Mouse (Mus musculus) limb, embryonic 12.5 days (tissue): ENCODE results near the gene Themis3. TPM values are rescaled to one million over a fixed set of nuclear protein-coding genes. Genes with fewer than 3 reads are reported as not detected.

Source experiments
- ATAC-seq: fragments of 200-750 bp; cut with Nextera tagmentation; 2 replicates; pipeline ENCODE4 v1.8.0; 2017; ENCODE audit warnings: low read depth, moderate TSS enrichment; ENCODE audit not compliant: insufficient number of reproducible peaks, insufficient read depth, low FRiP score, low TSS enrichment
- H3K27ac ChIP-seq: fragments of 300-500 bp; sonication (generic); 2 replicates; pipeline ENCODE4 v1.5.1; 2016; ENCODE audit warnings: mild to moderate bottlenecking, moderate library complexity
- H3K27me3 ChIP-seq: fragments of 300-500 bp; sonication (generic); 2 replicates; pipeline ENCODE4 v1.6.1; 2016; ENCODE audit warnings: mild to moderate bottlenecking, moderate library complexity
- H3K36me3 ChIP-seq: fragments of 300-500 bp; sonication (generic); 2 replicates; pipeline ENCODE4 v1.6.1; 2016; ENCODE audit warnings: mild to moderate bottlenecking, moderate library complexity
- H3K4me1 ChIP-seq: fragments of 300-500 bp; sonication (generic); replicated peaks from 2 replicates; pipeline ENCODE4 v1.6.1; 2016
- H3K4me2 ChIP-seq: fragments of 300-500 bp; sonication (generic); 2 replicates; pipeline ENCODE4 v1.6.1; 2016; ENCODE audit warnings: mild to moderate bottlenecking, moderate library complexity
- H3K4me3 ChIP-seq: fragments of 300-500 bp; sonication (generic); replicated peaks from 2 replicates; pipeline ENCODE4 v1.5.1; 2016; ENCODE audit warnings: mild to moderate bottlenecking
- H3K9ac ChIP-seq: fragments of 300-500 bp; sonication (generic); replicated peaks from 2 replicates; pipeline ENCODE4 v1.6.1; 2016; ENCODE audit warnings: mild to moderate bottlenecking, moderate library complexity
- H3K9me3 ChIP-seq: fragments of 300-500 bp; sonication (generic); 2 replicates; pipeline ENCODE4 v1.6.1; 2016; ENCODE audit warnings: mild to moderate bottlenecking, moderate library complexity
- WGBS: fragments of 180-500 bp; shearing (Covaris S2); methylation state at CpG from one replicate; pipeline ENCODE4 v1.1.7; 2016; 5-methylcytosine and 5-hydroxymethylcytosine counted together
- polyA plus RNA-seq: library from polyadenylated mRNA; unstranded; fragments of >200 nt; fragmentation: Nextera tagmentation; extraction: Ambion mirVana; gene quantifications from 2 replicates; pipeline ENCODE4 v1.2.1, GENCODE M21; 2016

Gene Themis3
- polyA plus RNA-seq, 1 experiment from 2014 or later, result not detected

DNA sequence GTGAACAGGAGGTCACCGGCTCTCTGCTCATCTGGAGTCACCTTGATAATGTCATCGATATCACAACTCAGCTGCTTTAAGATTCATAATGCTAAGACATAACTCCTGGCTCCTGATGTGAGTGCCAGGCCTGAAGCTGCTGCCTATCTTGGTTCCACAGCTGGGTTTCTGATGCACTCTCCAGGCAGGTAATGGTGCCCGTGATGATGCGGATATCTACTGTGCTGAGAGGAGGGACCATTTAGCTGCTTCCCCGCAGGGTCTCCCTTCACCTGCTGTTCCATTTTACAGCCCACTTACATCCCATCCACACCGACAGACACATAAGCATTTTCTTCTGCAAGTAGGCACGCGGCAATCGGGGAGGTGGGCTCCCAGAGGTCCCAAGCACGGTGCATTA lies 7.7 kb downstream of the Themis3 start:
- Histone ChIP-seq H3K27ac (no peak overlapping the region), H3K4me2 (no peak overlapping the region), H3K9me3 (no peaks in the 10 kb centered on the region), H3K4me3 (no peak overlapping the region), H3K36me3 (no peaks in the 10 kb centered on the region), H3K4me1 (peaks cover 8% of the 10 kb centered on the region; the same call in 1 of the 2 replicates), H3K9ac (no peak overlapping the region), H3K27me3 (no peaks in the 10 kb centered on the region)
- WGBS, result 87% methylated on average over 10 of the region's 10 CpGs
- ATAC-seq, result no peak

DNA sequence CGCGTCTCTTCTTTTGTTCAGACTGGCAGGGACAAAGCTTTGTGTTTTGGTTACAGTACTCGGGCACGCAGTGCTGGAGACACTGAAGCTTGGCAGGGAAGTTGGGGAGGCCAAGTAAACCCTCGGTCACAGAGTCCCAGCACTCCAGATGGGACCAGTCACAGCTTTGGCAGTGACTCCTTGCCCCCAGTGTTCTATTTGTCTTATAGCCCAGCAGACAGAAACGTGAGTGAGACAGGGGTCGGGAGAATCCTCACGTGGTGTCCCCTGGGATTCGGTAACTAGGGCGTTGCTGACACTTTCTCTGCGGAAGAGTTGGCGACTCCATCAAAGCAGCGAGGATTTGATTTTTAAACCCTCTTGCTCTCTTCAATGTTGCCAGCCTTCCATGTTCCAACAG lies 8.3 kb downstream of the Themis3 start:
- Histone ChIP-seq H3K36me3 (no peaks in the 10 kb centered on the region), H3K9ac (no peak overlapping the region), H3K4me2 (no peak overlapping the region), H3K27ac (no peak overlapping the region), H3K4me3 (no peak overlapping the region), H3K9me3 (no peaks in the 10 kb centered on the region), H3K27me3 (no peaks in the 10 kb centered on the region), H3K4me1 (peaks cover 13% of the 10 kb centered on the region; the same call in 1 of the 2 replicates)
- WGBS, result 91% methylated on average over 13 of the region's 13 CpGs
- ATAC-seq, result no peak

DNA sequence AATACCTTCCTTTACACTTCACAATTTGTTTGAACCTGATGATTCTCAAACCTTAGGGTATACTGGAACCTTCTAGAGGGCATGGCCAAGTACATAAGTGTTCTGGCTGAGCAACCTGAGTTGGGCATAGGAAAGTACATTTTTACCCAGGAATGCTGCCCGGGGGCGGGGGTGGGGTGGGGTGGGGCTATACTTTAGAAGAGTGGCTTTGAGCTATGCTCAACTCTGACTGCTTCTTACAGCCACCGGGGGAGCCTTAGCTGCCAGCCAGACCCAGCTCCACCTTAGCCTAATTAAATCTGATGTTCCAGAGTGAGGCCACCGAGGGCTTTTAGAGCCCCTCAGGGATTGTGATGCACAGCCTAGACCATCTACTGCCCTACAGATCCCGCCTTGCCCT lies 13.4 kb downstream of the Themis3 start:
- no peak for ATAC-seq
- no peaks in the 10 kb centered on the region for H3K36me3 ChIP-seq
- H3K27ac ChIP-seq, result no peak overlapping the region
- H3K9ac ChIP-seq, result no peak overlapping the region
- no peak overlapping the region for H3K4me2 ChIP-seq
- peaks cover 10% of the 10 kb centered on the region for H3K27me3 ChIP-seq
- 65% methylated on average over 5 of the region's 5 CpGs for WGBS
- H3K4me3 ChIP-seq, result no peak overlapping the region
- H3K9me3 ChIP-seq, result no peaks in the 10 kb centered on the region
- peaks cover 6% of the 10 kb centered on the region; the same call in 1 of the 2 replicates for H3K4me1 ChIP-seq

DNA sequence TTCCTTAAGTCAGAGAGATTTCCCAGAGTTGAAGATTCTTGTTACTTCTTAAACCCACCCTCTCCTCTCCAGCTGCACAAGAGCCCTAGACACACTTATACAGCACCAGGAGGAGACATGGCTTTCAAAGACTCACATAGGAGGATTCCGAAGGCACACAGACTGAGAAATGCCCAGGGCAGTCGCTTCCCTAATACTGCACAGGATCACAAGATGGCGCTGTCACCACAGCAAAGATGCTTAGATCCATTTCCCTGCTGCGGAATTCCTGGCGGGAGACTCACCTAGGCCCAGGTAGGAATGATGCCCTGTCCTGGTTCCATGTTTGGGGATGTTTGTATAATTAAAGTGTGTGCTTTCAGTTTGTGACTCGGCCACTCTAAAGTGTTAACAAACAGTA lies 16.4 kb downstream of the Themis3 start:
- Histone ChIP-seq H3K27me3 (peaks cover 10% of the 10 kb centered on the region), H3K36me3 (no peaks in the 10 kb centered on the region), H3K27ac (no peak overlapping the region), H3K4me2 (no peak overlapping the region), H3K9ac (no peak overlapping the region), H3K4me1 (peaks cover 6% of the 10 kb centered on the region; the same call in 1 of the 2 replicates), H3K9me3 (no peaks in the 10 kb centered on the region), H3K4me3 (no peak overlapping the region)
- 16% methylated on average over 6 of the region's 6 CpGs for WGBS
- no peak for ATAC-seq

DNA sequence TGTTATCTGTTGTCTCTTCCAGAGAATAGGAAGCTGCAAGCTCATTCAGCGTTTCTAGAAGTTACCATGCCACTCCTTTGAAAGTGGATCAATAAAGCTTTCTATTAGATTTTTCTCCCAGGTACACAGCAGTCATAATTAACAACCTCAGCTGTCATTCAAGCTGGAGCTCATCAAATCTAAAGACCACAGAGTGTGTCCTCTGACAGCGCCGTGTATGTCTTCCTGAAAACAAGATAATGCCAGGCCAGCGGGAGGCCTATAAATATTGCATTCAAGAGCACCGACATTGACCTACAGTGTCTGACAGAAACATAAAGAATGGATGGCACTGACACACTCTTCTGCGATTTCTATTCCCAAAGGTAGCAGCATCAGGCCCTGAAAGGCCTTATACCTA lies 16.9 kb downstream of the Themis3 start:
- ATAC-seq, result no peak
- Histone ChIP-seq H3K4me3 (no peak overlapping the region), H3K27me3 (peaks cover 10% of the 10 kb centered on the region), H3K9ac (no peak overlapping the region), H3K4me1 (peaks cover 6% of the 10 kb centered on the region; the same call in 1 of the 2 replicates), H3K4me2 (no peak overlapping the region), H3K27ac (no peak overlapping the region), H3K9me3 (no peaks in the 10 kb centered on the region), H3K36me3 (no peaks in the 10 kb centered on the region)
- WGBS, result 76% methylated on average over 6 of the region's 6 CpGs

DNA sequence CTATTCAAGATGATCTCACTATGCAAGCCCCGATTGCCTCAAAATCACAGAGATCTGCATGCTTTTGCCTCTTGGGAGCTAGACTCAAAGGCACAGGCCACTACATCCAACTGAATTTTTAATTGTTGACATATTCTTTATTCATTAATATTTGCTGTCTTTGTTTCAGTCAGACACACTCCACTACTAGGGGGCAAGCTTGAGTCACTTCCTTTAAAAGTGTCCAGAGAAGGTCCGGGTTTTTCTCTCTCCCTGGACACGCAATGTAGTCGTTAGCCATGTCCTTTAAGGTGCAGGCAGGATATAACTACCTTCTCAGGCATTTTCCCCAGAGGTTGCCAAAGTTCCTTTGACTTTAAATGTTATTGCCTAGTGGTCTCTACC lies 21.8 kb downstream of the Themis3 start:
- H3K27me3 ChIP-seq, result no peaks in the 10 kb centered on the region
- no peaks in the 10 kb centered on the region for H3K36me3 ChIP-seq
- ATAC-seq, result no peak
- H3K4me1 ChIP-seq, result no peaks in the 10 kb centered on the region
- WGBS, result 61% methylated on average over 4 of the region's 4 CpGs
- H3K27ac ChIP-seq, result no peak overlapping the region
- no peak overlapping the region for H3K9ac ChIP-seq
- no peaks in the 10 kb centered on the region for H3K9me3 ChIP-seq
- H3K4me3 ChIP-seq, result no peak overlapping the region
- H3K4me2 ChIP-seq, result no peak overlapping the region

DNA sequence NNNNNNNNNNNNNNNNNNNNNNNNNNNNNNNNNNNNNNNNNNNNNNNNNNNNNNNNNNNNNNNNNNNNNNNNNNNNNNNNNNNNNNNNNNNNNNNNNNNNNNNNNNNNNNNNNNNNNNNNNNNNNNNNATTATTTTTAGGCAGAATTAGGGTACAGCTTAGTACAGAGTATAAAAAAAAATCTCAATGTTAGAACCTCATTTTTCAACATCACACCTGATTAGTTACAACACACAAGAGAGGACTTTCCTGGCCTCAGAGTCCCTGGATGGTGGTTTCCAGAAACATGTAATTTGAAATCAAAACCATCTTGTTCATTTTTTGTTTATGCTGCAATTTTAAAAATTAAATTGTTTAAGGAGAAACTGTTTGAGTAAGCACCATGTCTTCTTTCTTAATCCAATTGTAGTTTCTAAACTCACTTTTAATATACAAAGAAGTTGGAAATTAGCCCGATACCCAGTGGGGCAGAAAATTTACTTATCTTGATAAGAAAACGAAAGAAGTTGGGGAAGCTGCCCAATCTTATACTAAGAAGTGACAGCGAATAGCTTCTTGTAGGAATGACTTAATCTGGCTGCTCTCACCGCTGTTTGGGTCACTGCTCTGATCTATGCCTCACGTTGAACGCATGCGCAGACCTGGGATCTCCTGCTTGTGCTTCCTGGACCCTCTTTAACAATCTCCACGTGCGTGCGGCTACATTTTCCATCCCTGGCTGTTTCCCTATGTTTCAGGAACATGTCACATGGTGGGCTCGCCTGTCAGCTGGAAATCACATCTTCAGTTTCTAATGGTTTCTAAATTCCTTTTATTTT lies 22.4 kb downstream of the Themis3 start:
- no peaks in the 10 kb centered on the region for H3K27me3 ChIP-seq
- H3K4me1 ChIP-seq, result no peaks in the 10 kb centered on the region
- no peak overlapping the region for H3K4me3 ChIP-seq
- no peak for ATAC-seq
- H3K9me3 ChIP-seq, result no peaks in the 10 kb centered on the region
- no peak overlapping the region for H3K4me2 ChIP-seq
- WGBS, result 78% methylated on average over 11 of the region's 11 CpGs
- H3K36me3 ChIP-seq, result no peaks in the 10 kb centered on the region
- no peak overlapping the region for H3K9ac ChIP-seq
- H3K27ac ChIP-seq, result no peak overlapping the region

DNA sequence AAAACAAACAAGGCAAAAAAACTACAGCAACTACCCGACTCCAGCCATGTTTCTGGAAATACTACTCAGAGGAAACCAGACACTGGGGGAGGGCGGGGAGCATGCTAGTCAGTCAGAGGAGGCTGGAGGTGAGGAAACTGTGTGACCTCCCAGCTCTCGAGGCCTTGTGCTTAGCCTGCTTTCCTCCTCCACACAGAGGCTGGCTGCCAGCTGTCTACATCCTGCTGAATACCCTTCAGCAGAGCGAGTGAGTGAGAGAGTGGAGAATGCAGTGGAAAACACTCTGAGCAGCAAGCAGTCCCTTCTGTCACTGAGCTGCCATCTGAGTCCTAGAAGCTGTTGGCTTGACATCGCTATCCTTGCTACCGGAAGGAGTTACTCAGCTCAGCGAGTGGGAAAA lies 30.2 kb downstream of the Themis3 start:
- 57% methylated on average over 7 of the region's 7 CpGs for WGBS
- H3K27me3 ChIP-seq, result no peaks in the 10 kb centered on the region; the same call in 1 of the 2 replicates
- no peak overlapping the region for H3K4me2 ChIP-seq
- no peak for ATAC-seq
- 0 out of 2 replicates have a peak, but pooled peaks cover 3% of the 10 kb centered on the region for H3K4me1 ChIP-seq
- no peak overlapping the region for H3K4me3 ChIP-seq
- H3K9ac ChIP-seq, result no peak overlapping the region
- 0 out of 2 replicates have a peak, but pooled peaks cover 6% of the 10 kb centered on the region for H3K9me3 ChIP-seq
- H3K27ac ChIP-seq, result no peak overlapping the region
- H3K36me3 ChIP-seq, result no peaks in the 10 kb centered on the region

DNA sequence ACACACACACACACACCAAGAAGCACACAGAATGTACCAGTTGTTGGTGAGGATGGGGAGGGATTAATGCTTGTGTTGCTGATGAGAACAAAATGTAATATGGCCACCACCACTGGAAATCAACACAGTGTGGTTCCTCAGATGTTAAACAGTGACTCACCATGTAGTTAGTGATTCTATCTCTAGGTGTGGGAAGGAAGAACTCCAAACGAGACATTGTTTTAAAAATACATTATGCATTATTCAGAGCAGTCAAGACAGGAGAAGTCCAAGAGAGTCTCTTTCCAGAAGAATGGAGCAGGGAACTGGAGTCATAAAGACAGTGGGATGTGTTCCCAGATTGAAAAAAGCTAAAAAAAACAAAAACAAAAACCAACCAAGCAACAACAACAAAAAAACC lies 30.9 kb downstream of the Themis3 start:
- H3K27me3 ChIP-seq, result no peaks in the 10 kb centered on the region; the same call in 1 of the 2 replicates
- 0 out of 2 replicates have a peak, but pooled peaks cover 6% of the 10 kb centered on the region for H3K9me3 ChIP-seq
- H3K36me3 ChIP-seq, result no peaks in the 10 kb centered on the region
- H3K4me3 ChIP-seq, result no peak overlapping the region
- H3K9ac ChIP-seq, result no peak overlapping the region
- 0 out of 2 replicates have a peak, but pooled peaks cover 3% of the 10 kb centered on the region for H3K4me1 ChIP-seq
- WGBS, result 71% methylated on average over 1 of the region's 1 CpGs
- no peak overlapping the region for H3K27ac ChIP-seq
- no peak for ATAC-seq
- H3K4me2 ChIP-seq, result no peak overlapping the region

DNA sequence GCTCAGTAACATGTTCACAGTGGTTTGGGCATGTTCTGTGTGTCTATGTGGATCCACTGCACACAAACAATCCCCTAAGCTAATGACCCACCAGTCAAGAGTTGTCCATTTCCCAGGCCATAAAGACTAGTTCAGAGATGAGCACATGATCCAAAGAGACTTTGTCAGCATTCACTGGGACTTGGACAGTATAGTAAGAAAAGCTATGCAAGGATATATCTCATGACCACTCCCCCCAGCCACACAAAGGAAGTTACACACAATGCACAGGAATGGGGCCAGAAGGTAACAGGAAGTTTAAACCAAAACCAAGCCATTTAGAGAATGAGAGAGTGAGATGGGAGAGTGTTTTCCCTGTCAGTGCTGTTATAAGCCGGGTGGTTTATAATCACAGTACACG lies 33.0 kb downstream of the Themis3 start:
- Histone ChIP-seq H3K4me3 (no peak overlapping the region), H3K36me3 (no peaks in the 10 kb centered on the region), H3K9me3 (0 out of 2 replicates have a peak, but pooled peaks cover 6% of the 10 kb centered on the region), H3K27ac (no peak overlapping the region), H3K9ac (no peak overlapping the region), H3K27me3 (no peaks in the 10 kb centered on the region; the same call in 1 of the 2 replicates), H3K4me1 (0 out of 2 replicates have a peak, but pooled peaks cover 3% of the 10 kb centered on the region), H3K4me2 (no peak overlapping the region)
- no peak for ATAC-seq
- WGBS, result 73% methylated on average over 2 of the region's 2 CpGs

DNA sequence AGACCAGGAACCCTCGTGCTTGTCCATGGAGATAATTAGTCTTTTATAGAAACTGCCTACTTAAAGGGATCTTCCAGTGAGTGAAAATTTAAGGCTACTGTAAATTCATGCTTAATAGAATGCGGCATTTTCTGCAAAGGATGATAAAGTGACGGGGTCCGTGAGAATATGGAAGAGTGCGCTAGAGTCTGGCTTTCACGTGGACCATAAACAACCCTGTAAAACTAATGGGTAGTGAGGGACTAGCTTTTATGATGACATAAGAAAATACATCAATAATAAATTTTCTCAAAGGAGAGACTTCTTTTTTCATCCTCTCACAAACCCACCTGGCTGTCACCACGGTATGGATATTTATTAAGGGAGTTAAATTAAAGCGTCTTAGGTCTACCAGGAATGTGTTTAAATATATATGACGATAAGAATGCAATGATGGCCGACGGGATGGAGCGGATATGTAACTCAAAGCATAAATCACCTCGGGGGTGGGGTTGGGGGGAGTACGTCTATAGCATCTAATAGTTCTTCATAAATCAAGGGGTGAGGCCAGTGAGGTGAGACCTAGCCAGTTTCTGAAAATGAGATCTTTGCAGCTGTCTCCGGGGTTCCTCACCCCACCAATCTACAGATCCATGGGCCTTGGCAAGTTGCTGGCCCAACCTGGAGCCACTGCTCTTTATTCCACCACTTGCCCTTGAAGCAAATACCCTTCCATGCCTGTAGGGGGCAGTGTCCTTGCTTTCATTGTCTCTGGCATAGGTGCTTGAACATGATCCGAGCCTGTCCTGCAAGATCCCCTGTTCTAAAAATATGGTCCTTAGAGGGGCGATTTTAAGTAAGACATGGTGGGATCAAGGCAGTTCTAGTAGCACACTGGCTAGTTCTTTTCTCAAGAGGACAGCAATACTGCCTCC lies 35.8 kb downstream of the Themis3 start:
- H3K4me3 ChIP-seq, result no peak overlapping the region
- H3K9me3 ChIP-seq, result no peaks in the 10 kb centered on the region
- H3K9ac ChIP-seq, result no peak overlapping the region
- H3K36me3 ChIP-seq, result no peaks in the 10 kb centered on the region
- ATAC-seq, result no peak
- H3K27me3 ChIP-seq, result no peaks in the 10 kb centered on the region; the same call in 1 of the 2 replicates
- H3K4me2 ChIP-seq, result no peak overlapping the region
- H3K4me1 ChIP-seq, result no peaks in the 10 kb centered on the region
- H3K27ac ChIP-seq, result no peak overlapping the region
- WGBS, result 85% methylated on average over 17 of the region's 17 CpGs
